Mouse (Mus musculus): ENCODE results near the gene Npas3.

- no peak for TF ChIP-seq CTCF (IDR thresholded peaks at IDR 0.05; ENCODE audit: low read depth)
- TF ChIP-seq EP300 (optimal IDR thresholded peaks at IDR 0.05) = no peak
Measured at GRCm38 (mm10) chr12:53529345-53529744, 280.9 kb downstream of the Npas3 start.

Measured in stomach, postnatal 0 days (tissue).